Mouse (Mus musculus): ENCODE data around the gene Pigg. TPM values are rescaled to one million over a fixed set of nuclear protein-coding genes. Genes with fewer than 3 reads are reported as not detected.

The Pigg gene
- total RNA-seq, 2 experiments from 2014 or later: 4.7 to 5.6 TPM

Other genes starting within 250 kb of the Pigg start
- 10 to 100 TPM; 32.2 to 39.2 TPM for gene Mtf2, start 246.9 kb upstream of the Pigg start, total RNA-seq (2021)
- 10 to 100 TPM; 17.3 to 20.3 TPM for gene Tmed5, start 180.0 kb upstream of the Pigg start, total RNA-seq (2021)
- 1 to 10 TPM; 2.2 to 2.6 TPM for gene Ccdc18, start 179.7 kb upstream of the Pigg start, total RNA-seq (2021)
- 10 to 100 TPM; 26.8 to 28.6 TPM for gene Dr1, start 43.7 kb upstream of the Pigg start, total RNA-seq (2021)
- under 1 TPM; 0.15 to 0.18 TPM for gene Gm42517, start 55.3 kb downstream of the Pigg start, total RNA-seq (2021)
- gene Pde6b, start 75.8 kb downstream of the Pigg start, total RNA-seq (2021): not detected
- gene Atp5k, start 121.8 kb downstream of the Pigg start, total RNA-seq (2021): 100 to 1,000 TPM; 548 to 659 TPM
- gene Mfsd7a, start 136.3 kb downstream of the Pigg start, total RNA-seq (2021): 1 to 10 TPM; 4.3 to 4.5 TPM
- 10 to 100 TPM; 87.5 to 91.3 TPM for gene Pcgf3, start 148.6 kb downstream of the Pigg start, total RNA-seq (2021)
- under 1 TPM; 0.27 to 0.31 TPM for gene Cplx1, start 237.4 kb downstream of the Pigg start, total RNA-seq (2021)

All from gastrocnemius, postnatal 4 days (tissue).